Mouse (Mus musculus) embryonic fibroblast, embryonic 13.5 days (primary cell): ENCODE data around the gene Ehmt1.

ENCODE experiments used
- CTCF ChIP-seq: IDR thresholded peaks from 2 replicates; pipeline ENCODE4 v1.5.1; 2011; ENCODE audit warnings: mild to moderate bottlenecking, control low read depth, low read length, moderate library complexity, borderline replicate concordance; ENCODE audit not compliant: insufficient read depth
- POLR2A ChIP-seq: IDR thresholded peaks from 2 replicates; pipeline ENCODE4 v1.6.1; 2011; ENCODE audit warnings: low read depth, mild to moderate bottlenecking, control low read depth, low read length, moderate library complexity

GRCm38 (mm10) chr2:24806143-24806542 lies 113.3 kb downstream of the Ehmt1 start:
- no peak for TF ChIP-seq CTCF
- TF ChIP-seq POLR2A: no peak
